Mouse (Mus musculus) midbrain, embryonic 16.5 days (tissue): ENCODE results near the gene Wdr95. TPM values are rescaled to one million over a fixed set of nuclear protein-coding genes. Genes with fewer than 3 reads are reported as not detected.

Source experiments
- ATAC-seq: fragments of 200-750 bp; cut with Nextera tagmentation; 2 replicates; pipeline ENCODE4 v1.8.0; 2017; ENCODE audit warnings: moderate TSS enrichment
- H3K27ac ChIP-seq: fragments of 300-500 bp; sonication (generic); 2 replicates; pipeline ENCODE4 v1.5.1; 2014; ENCODE audit warnings: mild to moderate bottlenecking, low read length, mixed read lengths
- H3K27me3 ChIP-seq: fragments of 300-500 bp; sonication (generic); 2 replicates; pipeline ENCODE4 v1.6.1; 2014; ENCODE audit warnings: low read depth, low read length, mixed read lengths; ENCODE audit not compliant: control insufficient read depth, insufficient read depth
- H3K36me3 ChIP-seq: fragments of 300-500 bp; sonication (generic); 2 replicates; pipeline ENCODE4 v1.6.1; 2014; ENCODE audit warnings: mild to moderate bottlenecking, low read length, moderate library complexity, mixed read lengths; ENCODE audit not compliant: control insufficient read depth, insufficient read depth
- H3K4me1 ChIP-seq: fragments of 300-500 bp; sonication (generic); 2 replicates; pipeline ENCODE4 v1.6.1; 2014; ENCODE audit warnings: mild to moderate bottlenecking, low read length, mixed read lengths; ENCODE audit not compliant: control insufficient read depth, insufficient read depth
- H3K4me2 ChIP-seq: fragments of 300-500 bp; sonication (generic); 2 replicates; pipeline ENCODE4 v1.6.1; 2014; ENCODE audit warnings: mild to moderate bottlenecking, low read length, mixed read lengths
- H3K4me3 ChIP-seq: fragments of 300-500 bp; sonication (generic); 2 replicates; pipeline ENCODE4 v1.5.1; 2014; ENCODE audit warnings: low read depth, mild to moderate bottlenecking, low read length, moderate library complexity, mixed read lengths
- H3K9ac ChIP-seq: fragments of 300-500 bp; sonication (generic); 2 replicates; pipeline ENCODE4 v1.6.1; 2014; ENCODE audit warnings: low read depth, low read length, mixed read lengths
- H3K9me3 ChIP-seq: fragments of 300-500 bp; sonication (generic); replicated peaks from 2 replicates; pipeline ENCODE4 v1.6.1; 2014; ENCODE audit warnings: mild to moderate bottlenecking, low read length, mixed read lengths; ENCODE audit not compliant: control insufficient read depth, poor library complexity, severe bottlenecking
- WGBS: fragments of 180-500 bp; shearing (Covaris S2); extraction: QIAGEN DNeasy Blood & Tissue Kit; methylation state at CpG from one replicate; pipeline ENCODE4 v1.1.7; 2014; 5-methylcytosine and 5-hydroxymethylcytosine counted together
- polyA plus RNA-seq: library from polyadenylated mRNA; unstranded; fragments of >200 nt; fragmentation: Nextera tagmentation; extraction: Ambion mirVana; gene quantifications from 2 replicates; pipeline ENCODE4 v1.2.1, GENCODE M21; 2015

Wdr95 gene
- polyA plus RNA-seq, 1 experiment from 2014 or later = 0.33 TPM

DNA sequence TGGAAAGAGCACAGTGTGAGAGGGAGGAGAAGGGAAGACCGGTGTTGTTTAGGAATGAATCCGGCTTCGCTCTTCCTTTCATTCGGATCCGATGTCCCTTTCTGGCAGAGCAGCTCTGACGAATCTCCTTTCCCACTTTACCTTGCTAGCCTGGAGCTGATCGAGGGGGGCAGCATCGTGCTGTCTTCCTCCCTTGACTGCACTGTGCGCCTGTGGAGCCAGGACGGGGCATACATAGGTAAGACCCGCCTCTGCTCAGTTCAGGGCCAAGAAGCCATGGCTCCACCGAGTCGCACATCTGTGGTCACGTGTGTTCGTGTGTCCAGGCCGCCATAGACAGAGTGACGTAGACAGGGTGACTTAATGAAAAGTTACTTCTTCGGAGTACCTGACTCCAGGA, 68.9 kb downstream of the Wdr95 start:
- ATAC-seq = no peak
- peaks cover 4% of the 10 kb centered on the region; the same call in 1 of the 2 replicates for H3K9me3 ChIP-seq
- H3K4me2 ChIP-seq = no peak overlapping the region
- no peak overlapping the region for H3K27ac ChIP-seq
- no peaks in the 10 kb centered on the region for H3K4me1 ChIP-seq
- H3K36me3 ChIP-seq = no peaks in the 10 kb centered on the region
- WGBS = 50% methylated on average over 18 of the region's 18 CpGs
- H3K27me3 ChIP-seq = no peaks in the 10 kb centered on the region
- no peak overlapping the region for H3K9ac ChIP-seq
- H3K4me3 ChIP-seq = no peak overlapping the region

DNA sequence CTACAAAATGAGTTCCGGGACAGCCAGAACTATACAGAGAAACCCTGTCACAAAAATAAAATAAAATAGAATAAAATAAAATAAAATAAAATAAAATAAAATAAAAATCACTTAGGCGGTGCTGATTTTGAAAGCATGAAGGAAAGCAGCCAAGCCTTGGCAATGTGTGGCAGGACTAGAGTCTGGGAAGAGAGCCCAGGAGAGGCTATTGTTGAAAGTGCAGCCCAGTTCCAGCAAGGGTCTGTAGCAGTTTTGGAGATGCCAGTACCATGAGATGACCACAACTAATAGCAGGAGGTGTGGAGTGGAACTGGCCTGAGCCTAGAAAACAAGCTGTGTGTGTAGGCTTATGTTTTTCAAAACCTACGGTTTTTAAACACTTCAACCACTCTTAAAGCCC, 73.5 kb downstream of the Wdr95 start:
- no peaks in the 10 kb centered on the region for H3K27me3 ChIP-seq
- no peak overlapping the region for H3K4me2 ChIP-seq
- no peak overlapping the region for H3K27ac ChIP-seq
- H3K4me3 ChIP-seq = no peak overlapping the region
- no peak for ATAC-seq
- peaks cover 4% of the 10 kb centered on the region; the same call in 1 of the 2 replicates for H3K9me3 ChIP-seq
- no peaks in the 10 kb centered on the region for H3K36me3 ChIP-seq
- no peaks in the 10 kb centered on the region for H3K4me1 ChIP-seq
- WGBS = 91% methylated on average over 3 of the region's 3 CpGs
- no peak overlapping the region for H3K9ac ChIP-seq

DNA sequence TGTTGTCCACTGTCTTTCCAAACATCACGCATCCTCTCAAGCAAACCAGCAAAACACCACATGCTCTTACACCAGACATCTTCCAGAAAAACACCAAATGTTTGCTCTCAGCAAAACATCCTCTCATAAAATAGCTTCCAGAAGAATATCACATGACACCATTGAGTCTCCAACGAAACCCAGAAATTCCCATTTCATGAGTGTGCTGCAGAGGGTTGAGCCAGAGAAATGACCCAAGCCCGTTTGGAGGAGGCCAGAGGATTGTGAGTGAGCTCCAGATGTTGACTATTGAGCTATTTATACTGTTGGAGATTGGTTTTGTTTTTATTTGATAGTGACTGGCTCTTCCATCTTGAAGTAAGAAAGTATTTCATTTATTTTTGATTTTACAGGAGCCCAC, 74.8 kb downstream of the Wdr95 start:
- no peaks in the 10 kb centered on the region for H3K36me3 ChIP-seq

DNA sequence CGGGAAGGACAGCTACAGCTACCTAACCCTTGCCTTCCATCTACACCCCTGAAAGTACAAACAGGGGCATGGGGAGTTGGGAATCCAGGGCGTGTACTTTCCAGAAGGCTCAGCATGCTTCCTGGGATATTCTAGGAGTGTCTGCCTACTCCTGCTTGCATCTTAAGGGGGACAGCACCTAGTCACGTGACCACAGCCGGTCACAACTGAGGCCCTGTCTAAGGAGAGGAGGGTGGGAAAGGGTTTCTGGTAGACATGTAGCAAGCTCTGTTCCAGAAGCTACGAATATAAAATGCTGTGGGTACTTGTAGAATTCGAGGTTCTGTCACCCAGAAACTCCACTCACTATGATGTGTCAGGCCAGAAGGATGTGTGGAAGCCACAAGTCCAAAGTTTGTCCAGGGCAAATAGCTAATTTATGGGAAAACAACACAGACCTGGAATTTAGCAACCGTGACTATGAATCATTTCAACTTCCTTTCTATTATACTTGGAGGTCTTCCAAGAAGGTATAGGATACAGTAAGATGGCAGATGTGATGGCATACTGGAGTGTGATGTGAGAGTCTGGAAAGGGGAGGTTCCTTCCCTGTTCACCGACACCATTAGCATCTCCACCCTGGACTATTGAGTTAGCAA, 78.7 kb downstream of the Wdr95 start:
- no peak for ATAC-seq
- Histone ChIP-seq H3K9me3 (no peaks in the 10 kb centered on the region), H3K36me3 (no peaks in the 10 kb centered on the region), H3K27me3 (no peaks in the 10 kb centered on the region), H3K4me2 (no peak overlapping the region), H3K4me3 (no peak overlapping the region), H3K9ac (no peak overlapping the region), H3K4me1 (peaks cover 5% of the 10 kb centered on the region), H3K27ac (no peak overlapping the region)
- WGBS = 83% methylated on average over 8 of the region's 8 CpGs

More for the DNA sequence above, 74.8 kb downstream of the Wdr95 start:
- H3K4me2 ChIP-seq = no peak overlapping the region
- H3K9ac ChIP-seq = no peak overlapping the region
- 80% methylated on average over 3 of the region's 3 CpGs for WGBS
- no peaks in the 10 kb centered on the region for H3K4me1 ChIP-seq
- H3K27ac ChIP-seq = no peak overlapping the region
- peaks cover 4% of the 10 kb centered on the region; the same call in 1 of the 2 replicates for H3K9me3 ChIP-seq
- no peak overlapping the region for H3K4me3 ChIP-seq
- no peak for ATAC-seq
- H3K27me3 ChIP-seq = no peaks in the 10 kb centered on the region

DNA sequence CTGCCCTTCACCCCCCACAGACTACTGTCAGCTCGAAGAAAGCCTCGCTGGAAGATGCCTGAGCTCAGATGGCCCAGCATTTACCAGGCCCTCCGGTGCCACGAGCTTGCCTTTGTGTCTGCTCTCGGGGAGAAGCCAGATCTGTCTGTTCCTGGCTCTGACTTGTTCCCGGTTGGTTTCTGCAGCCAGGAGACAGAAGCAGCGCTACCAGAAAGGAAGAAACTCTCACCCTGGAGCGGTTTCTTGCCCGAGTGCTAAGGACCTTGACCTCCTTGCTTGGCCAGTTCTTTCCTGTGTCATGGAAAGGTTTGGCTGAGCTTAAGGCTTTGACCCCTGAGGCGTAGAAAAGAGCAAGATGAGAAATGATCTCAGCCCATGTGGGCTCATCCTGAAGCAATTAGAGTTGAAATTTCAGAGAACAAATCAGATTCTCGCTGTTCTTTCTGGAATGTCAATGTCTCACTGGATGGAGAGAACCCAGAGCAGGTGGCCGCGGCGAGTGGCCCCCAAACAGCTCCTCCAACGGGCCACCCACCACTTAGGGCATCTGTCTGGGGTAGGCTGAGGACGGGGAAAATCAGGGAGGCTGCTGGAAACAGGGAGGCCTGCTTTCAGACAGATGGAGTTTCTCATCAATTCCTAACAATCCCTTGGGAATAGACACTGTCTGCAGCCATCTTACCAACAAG, 83.1 kb downstream of the Wdr95 start:
- no peaks in the 10 kb centered on the region for H3K27me3 ChIP-seq
- peaks cover 12% of the 10 kb centered on the region for H3K36me3 ChIP-seq
- H3K4me2 ChIP-seq = no peak overlapping the region
- no peak overlapping the region for H3K4me3 ChIP-seq
- no peak overlapping the region for H3K27ac ChIP-seq
- no peak for ATAC-seq
- no peaks in the 10 kb centered on the region for H3K9me3 ChIP-seq
- peaks cover 9% of the 10 kb centered on the region for H3K4me1 ChIP-seq
- H3K9ac ChIP-seq = no peak overlapping the region
- 55% methylated on average over 16 of the region's 16 CpGs for WGBS

DNA sequence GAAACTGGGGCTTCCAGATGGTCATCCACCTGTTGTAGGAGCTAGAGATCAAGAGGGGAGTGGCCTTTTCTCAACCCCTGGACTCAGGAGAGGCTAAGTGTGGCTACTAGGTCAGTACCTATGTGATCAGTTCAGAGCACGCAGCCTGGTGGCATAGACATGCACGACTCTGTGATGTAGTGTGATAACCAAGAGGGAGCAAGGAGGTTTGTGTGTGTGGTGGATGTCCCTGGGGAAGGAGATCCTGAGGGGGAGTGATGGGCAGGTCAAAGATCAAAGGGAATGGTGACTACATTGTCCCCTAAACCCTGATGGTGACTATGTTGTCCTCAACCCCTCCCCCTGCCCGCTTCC, 83.7 kb downstream of the Wdr95 start:
- Histone ChIP-seq H3K9ac (no peak overlapping the region), H3K36me3 (peaks cover 17% of the 10 kb centered on the region), H3K4me3 (no peak overlapping the region), H3K27ac (no peak overlapping the region), H3K4me2 (no peak overlapping the region), H3K4me1 (peaks cover 9% of the 10 kb centered on the region), H3K9me3 (no peaks in the 10 kb centered on the region), H3K27me3 (no peaks in the 10 kb centered on the region)
- ATAC-seq = no peak
- WGBS = 87% methylated on average over 3 of the region's 3 CpGs

DNA sequence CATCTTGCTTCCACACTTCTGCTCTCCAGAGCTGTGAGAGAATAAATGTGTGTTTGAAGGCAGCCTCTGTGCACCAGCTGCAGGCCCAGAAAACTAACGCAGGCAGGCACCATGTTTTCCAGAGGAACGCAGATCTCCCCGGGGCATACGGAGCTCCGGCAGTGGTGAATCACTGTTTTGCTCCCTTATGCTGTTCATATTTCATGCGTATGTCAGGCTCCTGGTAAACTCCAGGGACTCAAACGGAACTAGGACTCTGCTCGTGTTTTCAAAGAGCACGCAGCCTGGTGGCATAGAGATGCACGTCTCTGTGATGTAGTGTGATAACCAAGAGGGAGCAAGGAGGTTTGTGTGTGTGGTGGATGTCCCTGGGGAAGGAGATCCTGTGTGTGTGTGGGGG, 84.3 kb downstream of the Wdr95 start:
- Histone ChIP-seq H3K4me3 (no peak overlapping the region), H3K27ac (peak overlapping the region; percentile 7; the same call in 1 of the 2 replicates), H3K4me2 (no peak overlapping the region), H3K27me3 (no peaks in the 10 kb centered on the region), H3K9me3 (no peaks in the 10 kb centered on the region), H3K9ac (no peak overlapping the region), H3K36me3 (peaks cover 22% of the 10 kb centered on the region), H3K4me1 (peaks cover 9% of the 10 kb centered on the region)
- 56% methylated on average over 10 of the region's 10 CpGs for WGBS
- no peak for ATAC-seq

DNA sequence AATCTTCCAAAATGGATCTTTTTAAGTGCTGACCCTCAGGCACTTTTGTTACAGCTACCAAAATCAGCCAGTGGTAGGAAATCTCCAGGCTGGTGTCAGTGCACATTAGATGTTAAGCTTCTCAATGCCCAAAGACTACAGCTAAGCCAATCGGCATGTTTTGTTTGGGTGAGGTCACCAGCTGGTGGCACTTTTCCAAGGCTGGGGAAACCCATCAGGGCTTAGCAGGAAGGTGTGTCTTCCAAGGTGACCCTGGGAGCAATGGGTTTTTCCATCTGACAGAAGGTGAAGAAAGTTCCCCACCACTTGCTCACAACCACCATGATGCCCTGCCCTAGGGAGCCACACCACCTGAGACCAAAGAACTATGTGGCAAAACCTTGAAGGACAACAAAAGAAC, 87.7 kb downstream of the Wdr95 start:
- Histone ChIP-seq H3K9me3 (no peaks in the 10 kb centered on the region), H3K4me3 (no peak overlapping the region), H3K36me3 (peaks cover 43% of the 10 kb centered on the region), H3K4me1 (peaks cover 9% of the 10 kb centered on the region), H3K4me2 (no peak overlapping the region), H3K9ac (no peak overlapping the region), H3K27ac (no peak overlapping the region), H3K27me3 (no peaks in the 10 kb centered on the region)
- ATAC-seq = no peak
- WGBS = 91% methylated on average over 1 of the region's 1 CpGs

DNA sequence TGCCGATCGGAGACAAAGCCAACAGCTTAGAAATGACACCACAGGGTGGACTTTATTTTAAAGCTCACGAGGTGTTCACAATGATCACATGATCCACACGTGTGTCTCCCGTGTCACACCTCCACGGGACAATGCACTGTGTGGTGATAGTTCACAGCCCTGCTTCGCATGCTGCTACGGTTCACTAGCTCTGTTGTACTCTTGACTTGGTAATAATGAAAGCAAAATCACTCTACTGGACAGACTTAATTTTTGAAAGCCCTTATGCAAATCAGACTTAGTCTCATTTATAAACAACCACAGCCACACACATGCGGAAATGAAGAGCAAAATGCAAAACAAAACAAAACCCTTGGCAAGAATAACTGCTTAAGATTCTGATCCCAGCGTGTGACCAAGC, 88.3 kb downstream of the Wdr95 start:
- 82% methylated on average over 10 of the region's 10 CpGs for WGBS

More for the DNA sequence above, 88.3 kb downstream of the Wdr95 start:
- no peak for ATAC-seq
- Histone ChIP-seq H3K9me3 (no peaks in the 10 kb centered on the region), H3K9ac (no peak overlapping the region), H3K4me2 (no peak overlapping the region), H3K4me3 (no peak overlapping the region), H3K27ac (no peak overlapping the region), H3K4me1 (peaks cover 7% of the 10 kb centered on the region), H3K36me3 (peaks cover 47% of the 10 kb centered on the region), H3K27me3 (no peaks in the 10 kb centered on the region)
